Mouse (Mus musculus) midbrain, embryonic 11.5 days (tissue): Measurements from ENCODE around the gene Cep112. TPM values are rescaled to one million over a fixed set of nuclear protein-coding genes. Genes with fewer than 3 reads are reported as not detected.
A peak's percentile ranks its signal among the peaks of the same experiment; 100 is the strongest.

Source experiments
- ATAC-seq: fragments of 200-750 bp; cut with Nextera tagmentation; 2 replicates; pipeline ENCODE4 v1.8.0; 2017; ENCODE audit warnings: moderate TSS enrichment, moderate library complexity; ENCODE audit not compliant: low FRiP score
- DNase-seq: peaks from one replicate; pipeline ENCODE4 v3.0.0; 2015; ENCODE audit warnings: low spot score; ENCODE audit errors: missing footprints
- H3K27ac ChIP-seq: fragments of 300-500 bp; sonication (generic); 2 replicates; pipeline ENCODE4 v1.5.1; 2014; ENCODE audit warnings: low read depth, low read length
- H3K27me3 ChIP-seq: fragments of 300-500 bp; sonication (generic); 2 replicates; pipeline ENCODE4 v1.6.1; 2014; ENCODE audit warnings: mild to moderate bottlenecking, low read length, moderate library complexity, mixed read lengths; ENCODE audit not compliant: control insufficient read depth, insufficient read depth
- H3K36me3 ChIP-seq: fragments of 300-500 bp; sonication (generic); 2 replicates; pipeline ENCODE4 v1.6.1; 2014; ENCODE audit warnings: mild to moderate bottlenecking, low read length, moderate library complexity, mixed read lengths; ENCODE audit not compliant: control insufficient read depth, insufficient read depth
- H3K4me1 ChIP-seq: fragments of 300-500 bp; sonication (generic); 2 replicates; pipeline ENCODE4 v1.6.1; 2014; ENCODE audit warnings: low read length; ENCODE audit not compliant: control insufficient read depth, insufficient read depth
- H3K4me2 ChIP-seq: fragments of 300-500 bp; sonication (generic); 2 replicates; pipeline ENCODE4 v1.6.1; 2014; ENCODE audit warnings: mild to moderate bottlenecking, moderate library complexity
- H3K4me3 ChIP-seq: fragments of 300-500 bp; sonication (generic); 2 replicates; pipeline ENCODE4 v1.5.1; 2014; ENCODE audit warnings: low read depth, low read length
- H3K9ac ChIP-seq: fragments of 300-500 bp; sonication (generic); 2 replicates; pipeline ENCODE4 v1.6.1; 2014; ENCODE audit warnings: low read length
- H3K9me3 ChIP-seq: fragments of 300-500 bp; sonication (generic); 2 replicates; pipeline ENCODE4 v1.6.1; 2016; ENCODE audit warnings: low read length; ENCODE audit not compliant: control insufficient read depth
- WGBS: fragments of 180-500 bp; shearing (Covaris S2); extraction: QIAGEN DNeasy Blood & Tissue Kit; methylation state at CpG from one replicate; pipeline ENCODE4 v1.1.7; 2014; 5-methylcytosine and 5-hydroxymethylcytosine counted together
- polyA plus RNA-seq: library from polyadenylated mRNA; unstranded; fragments of >200 nt; fragmentation: Nextera tagmentation; extraction: Ambion mirVana; gene quantifications from 2 replicates; pipeline ENCODE4 v1.2.1, GENCODE M21; 2014

Cep112 gene
- polyA plus RNA-seq, 1 experiment from 2014 or later = 21.3 TPM

DNA sequence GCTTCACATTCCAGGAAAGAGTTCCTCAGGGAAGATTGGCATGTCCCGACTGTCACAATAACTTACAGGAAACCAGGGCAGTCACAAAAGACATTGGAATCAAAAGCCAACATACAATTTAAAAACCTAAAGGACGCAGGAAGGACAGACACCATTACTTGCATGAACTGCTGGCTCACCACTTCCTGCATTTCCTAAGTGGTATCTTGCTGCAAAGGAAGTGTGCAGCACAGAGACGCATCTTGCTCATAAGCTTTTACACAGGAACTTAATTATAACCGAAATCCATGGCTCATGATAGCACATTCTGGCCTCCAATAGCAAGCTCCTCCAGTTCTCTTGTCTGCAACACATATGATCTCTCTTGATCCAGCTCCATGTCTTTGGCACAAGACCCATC, 271.6 kb downstream of the Cep112 start:
- 95% methylated on average over 4 of the region's 4 CpGs for WGBS
- H3K27ac ChIP-seq = no peak overlapping the region
- DNase-seq (no peak), ATAC-seq (no peak)
- H3K9ac ChIP-seq = no peak overlapping the region
- H3K4me1 ChIP-seq = no peaks in the 10 kb centered on the region
- no peaks in the 10 kb centered on the region for H3K36me3 ChIP-seq
- H3K27me3 ChIP-seq = no peaks in the 10 kb centered on the region
- H3K4me3 ChIP-seq = no peak overlapping the region
- no peaks in the 10 kb centered on the region for H3K9me3 ChIP-seq
- no peak overlapping the region for H3K4me2 ChIP-seq

- Histone ChIP-seq H3K27ac (no peak overlapping the region), H3K9me3 (no peaks in the 10 kb centered on the region), H3K27me3 (no peaks in the 10 kb centered on the region), H3K36me3 (no peaks in the 10 kb centered on the region), H3K9ac (no peak overlapping the region), H3K4me3 (no peak overlapping the region), H3K4me1 (peaks cover 3% of the 10 kb centered on the region; the same call in 1 of the 2 replicates), H3K4me2 (no peak overlapping the region)
- 66% methylated on average over 7 of the region's 7 CpGs for WGBS
- no peak for ATAC-seq
- DNase-seq = no peak
Observed at GRCm38 (mm10) chr11:108752301-108752700, 327.3 kb downstream of the Cep112 start.

DNA sequence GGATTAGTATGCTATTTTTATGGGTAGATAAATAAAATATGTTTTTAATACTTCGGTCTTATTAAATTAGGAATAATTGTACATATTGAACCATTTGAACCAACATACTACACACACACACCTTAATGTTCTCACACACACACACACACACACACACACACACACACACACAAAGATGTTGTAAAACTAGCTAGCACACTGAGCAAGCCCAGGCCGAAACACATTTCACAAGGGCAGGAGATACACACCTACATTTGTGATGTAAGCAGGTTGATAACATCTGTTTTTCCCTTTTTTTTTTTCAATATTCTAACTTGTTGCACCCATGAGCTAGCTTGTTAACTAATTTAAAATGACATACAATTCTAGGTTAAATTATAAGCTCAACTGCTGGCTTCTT, 327.8 kb downstream of the Cep112 start:
- no peak overlapping the region for H3K27ac ChIP-seq

DNA sequence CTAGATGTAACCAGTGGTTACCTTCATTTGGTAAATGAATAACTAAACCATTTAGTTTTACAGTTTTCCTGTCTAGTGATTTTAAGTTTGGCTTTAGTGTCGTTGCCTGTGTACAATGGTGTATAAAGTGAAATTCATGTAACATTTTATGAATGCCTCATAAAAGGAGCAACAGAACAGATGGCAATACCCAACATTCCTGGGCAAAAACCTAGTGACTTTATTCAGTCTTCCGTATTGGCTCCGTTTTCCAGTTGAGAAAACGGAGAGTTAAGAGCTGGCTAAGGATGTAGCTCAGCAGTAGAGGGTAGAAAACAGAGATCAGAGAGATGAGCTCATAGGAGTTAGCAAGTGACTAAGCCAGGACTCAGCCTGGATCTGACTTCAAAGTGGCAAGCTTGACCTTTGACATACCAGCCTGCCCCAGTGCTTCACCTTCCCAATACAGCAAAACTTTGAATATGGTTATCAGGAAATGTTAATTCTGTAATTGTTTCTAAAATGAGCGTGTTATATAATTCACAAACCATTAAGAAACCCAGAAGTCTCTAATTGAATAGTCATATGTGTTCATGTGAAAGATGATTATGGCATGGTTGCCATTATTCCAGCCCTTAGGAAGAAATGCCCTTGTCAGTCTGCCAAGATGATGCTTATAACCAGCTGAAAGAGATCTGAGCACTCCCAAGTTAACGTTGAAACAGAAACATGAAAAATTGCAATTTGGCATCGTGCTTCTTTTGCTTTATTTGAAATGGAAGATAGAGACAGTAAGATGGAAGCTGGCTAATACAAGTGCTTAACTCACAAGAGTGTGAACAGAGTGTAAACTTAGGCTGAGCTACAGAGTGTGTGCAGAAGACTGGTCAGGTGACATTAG, 328.6 kb downstream of the Cep112 start:
- peaks cover 3% of the 10 kb centered on the region; the same call in 1 of the 2 replicates for H3K4me1 ChIP-seq
- no peaks in the 10 kb centered on the region for H3K9me3 ChIP-seq
- H3K27ac ChIP-seq = no peak overlapping the region
- no peak overlapping the region for H3K4me2 ChIP-seq
- no peaks in the 10 kb centered on the region for H3K36me3 ChIP-seq
- no peak for ATAC-seq
- WGBS = 78% methylated on average over 7 of the region's 7 CpGs
- DNase-seq = no peak
- no peaks in the 10 kb centered on the region for H3K27me3 ChIP-seq
- no peak overlapping the region for H3K9ac ChIP-seq
- H3K4me3 ChIP-seq = no peak overlapping the region

More for the DNA sequence above, 327.8 kb downstream of the Cep112 start:
- Histone ChIP-seq H3K9ac (no peak overlapping the region), H3K36me3 (no peaks in the 10 kb centered on the region), H3K27me3 (no peaks in the 10 kb centered on the region), H3K4me1 (peaks cover 3% of the 10 kb centered on the region; the same call in 1 of the 2 replicates), H3K4me2 (no peak overlapping the region), H3K4me3 (no peak overlapping the region), H3K9me3 (no peaks in the 10 kb centered on the region)
- no peak for ATAC-seq
- WGBS = 97% methylated on average over 2 of the region's 2 CpGs
- no peak for DNase-seq

DNA sequence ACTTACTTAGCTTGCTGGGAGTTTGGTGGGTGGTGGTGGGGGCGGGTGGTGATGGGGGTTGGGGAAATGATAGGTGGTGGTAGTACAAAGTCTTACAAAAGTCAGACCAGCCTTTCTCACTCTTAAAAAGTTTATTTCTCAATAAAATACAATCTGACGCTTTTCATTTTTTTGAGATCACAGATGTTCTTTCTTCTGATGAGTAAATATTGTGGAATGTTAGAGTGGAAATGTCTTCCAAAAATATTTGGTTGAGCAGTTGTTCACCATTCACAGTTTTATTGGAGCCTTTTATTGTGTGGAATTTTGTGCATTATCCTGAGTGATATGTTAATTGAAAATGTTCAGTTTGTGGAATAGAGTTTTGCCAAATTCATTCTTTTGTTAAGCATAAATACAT, 332.2 kb downstream of the Cep112 start:
- H3K4me1 ChIP-seq = peaks cover 2% of the 10 kb centered on the region; the same call in 1 of the 2 replicates
- WGBS = 94% methylated on average over 2 of the region's 2 CpGs
- H3K9me3 ChIP-seq = no peaks in the 10 kb centered on the region

DNA sequence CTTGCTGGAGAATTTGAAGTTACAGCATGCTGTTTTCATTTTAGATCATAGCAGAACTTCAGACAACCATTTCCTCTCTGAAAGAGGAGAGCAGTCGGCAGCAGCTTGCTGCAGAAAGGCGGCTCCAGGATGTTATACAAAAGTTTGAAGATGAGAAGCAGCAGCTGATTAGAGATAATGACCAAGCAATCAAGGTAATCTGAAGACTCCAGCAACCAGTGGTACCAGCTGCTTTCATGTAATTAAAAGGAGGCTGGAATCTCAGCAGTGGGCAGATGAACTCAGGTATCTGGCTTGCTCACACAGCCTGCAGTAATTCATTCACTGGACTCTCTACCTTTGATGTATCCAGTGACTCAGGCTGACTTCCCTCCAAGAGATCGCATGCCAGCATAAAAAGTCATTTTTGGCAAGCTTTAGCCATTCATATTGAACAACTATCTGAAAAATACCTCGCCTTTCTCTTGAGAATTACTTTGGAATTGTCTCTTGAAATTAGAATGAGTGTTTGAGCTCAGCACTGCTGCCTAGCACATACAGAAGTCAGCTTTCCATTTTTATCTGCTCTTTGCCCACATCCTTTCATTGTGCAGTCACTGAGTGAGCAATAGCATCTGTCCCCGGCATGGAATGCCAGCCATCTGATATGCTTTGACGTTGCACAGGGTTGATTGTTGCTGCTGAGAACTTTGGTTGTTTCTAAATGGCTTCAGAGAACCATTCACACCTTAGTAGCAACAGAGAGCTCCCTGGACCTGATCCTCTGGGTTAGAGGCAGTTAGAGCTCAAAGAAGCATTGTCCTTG, 332.8 kb downstream of the Cep112 start:
- no peak for ATAC-seq

More for the DNA sequence above, 332.2 kb downstream of the Cep112 start:
- H3K4me2 ChIP-seq = no peak overlapping the region
- H3K9ac ChIP-seq = no peak overlapping the region
- ATAC-seq (no peak), DNase-seq (no peak)
- H3K36me3 ChIP-seq = no peaks in the 10 kb centered on the region
- no peaks in the 10 kb centered on the region for H3K27me3 ChIP-seq
- no peak overlapping the region for H3K4me3 ChIP-seq
- H3K27ac ChIP-seq = no peak overlapping the region

GRCm38 (mm10) chr11:108770064-108770463, 345.1 kb downstream of the Cep112 start:
- Histone ChIP-seq H3K4me1 (no peaks in the 10 kb centered on the region; the same call in 1 of the 2 replicates), H3K27me3 (no peaks in the 10 kb centered on the region), H3K9me3 (no peaks in the 10 kb centered on the region), H3K4me2 (no peak overlapping the region), H3K9ac (no peak overlapping the region), H3K36me3 (no peaks in the 10 kb centered on the region), H3K27ac (no peak overlapping the region), H3K4me3 (no peak overlapping the region)
- peak; percentile 23 for DNase-seq
- 55% methylated on average over 3 of the region's 3 CpGs for WGBS
- no peak for ATAC-seq

More for the DNA sequence above, 332.8 kb downstream of the Cep112 start:
- 82% methylated on average over 6 of the region's 6 CpGs for WGBS
- H3K4me3 ChIP-seq = no peak overlapping the region
- H3K27ac ChIP-seq = no peak overlapping the region
- no peak overlapping the region for H3K9ac ChIP-seq
- no peak overlapping the region for H3K4me2 ChIP-seq
- no peaks in the 10 kb centered on the region for H3K9me3 ChIP-seq
- no peaks in the 10 kb centered on the region for H3K27me3 ChIP-seq
- no peaks in the 10 kb centered on the region for H3K4me1 ChIP-seq
- no peaks in the 10 kb centered on the region for H3K36me3 ChIP-seq
- DNase-seq = no peak

GRCm38 (mm10) chr11:108774019-108774670, 349.2 kb downstream of the Cep112 start:
- Histone ChIP-seq H3K4me2 (no peak overlapping the region), H3K9me3 (no peaks in the 10 kb centered on the region), H3K27me3 (no peaks in the 10 kb centered on the region), H3K27ac (no peak overlapping the region), H3K4me3 (no peak overlapping the region), H3K4me1 (no peaks in the 10 kb centered on the region; the same call in 1 of the 2 replicates), H3K36me3 (no peaks in the 10 kb centered on the region), H3K9ac (no peak overlapping the region)
- WGBS = 75% methylated on average over 6 of the region's 6 CpGs
- DNase-seq (peak; percentile 84), ATAC-seq (no peak)
